Mouse (Mus musculus): ENCODE results near the gene Ift80. TPM values are rescaled to one million over a fixed set of nuclear protein-coding genes. Genes with fewer than 3 reads are reported as not detected.
"Not testable (repeated sequence)": the region's sequence is repeated elsewhere in the genome, so short reads cannot be mapped to it uniquely, and the experiment has no call there.

Ift80 gene
- polyA plus RNA-seq, 1 experiment from 2014 or later = 18.5 TPM

DNA sequence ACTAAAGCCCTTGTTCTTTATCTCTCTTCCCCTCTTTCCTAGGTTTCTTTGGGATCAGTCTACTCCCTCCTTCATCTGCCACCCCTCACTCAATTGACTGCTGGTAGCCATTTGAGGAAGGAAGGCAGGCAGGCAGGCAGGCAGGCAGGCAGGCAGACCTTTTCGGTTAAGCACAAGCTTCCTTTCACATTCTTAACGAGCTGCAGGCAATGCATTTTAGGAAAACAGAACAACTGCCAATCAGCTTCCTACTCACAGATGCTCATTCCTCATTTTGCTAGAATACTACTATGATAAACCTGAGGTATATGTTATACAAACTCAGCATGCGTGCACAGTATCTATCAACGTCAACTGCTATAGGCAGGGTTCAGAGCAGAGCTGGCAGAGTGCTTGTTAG lies 47.9 kb downstream of the Ift80 start:
- DNase-seq (ENCODE audit: low spot score) (no peak), ATAC-seq (ENCODE audit: insufficient read depth, low FRiP score, low TSS enrichment) (no peak)
- no peaks in the 10 kb centered on the region for H3K27me3 ChIP-seq (ENCODE audit: control insufficient read depth, insufficient read depth, low read length)
- no peak overlapping the region for H3K4me3 ChIP-seq (ENCODE audit: low read depth, low read length)
- WGBS = 77% methylated on average over 4 of the region's 4 CpGs
- H3K9me3 ChIP-seq (ENCODE audit: control insufficient read depth, low read length) = no peaks in the 10 kb centered on the region
- H3K36me3 ChIP-seq (ENCODE audit: control insufficient read depth, insufficient read depth, low read length) = no peaks in the 10 kb centered on the region; the same call in 1 of the 2 replicates
- no peak overlapping the region for H3K27ac ChIP-seq (ENCODE audit: low read depth, low read length)
- no peak overlapping the region for H3K9ac ChIP-seq (ENCODE audit: low read length)
- no peaks in the 10 kb centered on the region for H3K4me1 ChIP-seq (ENCODE audit: control insufficient read depth, insufficient read depth, low read length)
- no peak overlapping the region for H3K4me2 ChIP-seq (ENCODE audit: low read depth)

DNA sequence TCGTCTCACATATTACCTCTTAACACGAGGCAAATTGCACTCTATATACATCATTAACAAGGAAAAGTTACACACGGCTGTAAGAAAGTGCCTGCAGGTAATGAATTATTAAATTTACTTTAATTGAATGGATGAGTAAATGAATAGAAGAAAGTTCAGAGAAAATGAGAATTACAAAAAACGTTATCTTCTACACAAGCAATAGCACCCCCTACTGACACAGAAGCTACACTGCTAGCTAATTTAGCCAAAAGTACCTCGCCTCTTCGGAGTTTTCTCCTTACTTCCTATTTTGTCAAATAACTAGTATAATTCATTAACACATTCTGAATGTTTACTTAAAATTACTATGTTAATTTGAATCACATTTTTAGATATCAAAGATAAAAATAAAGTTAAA lies 49.9 kb downstream of the Ift80 start:
- H3K27me3 ChIP-seq (ENCODE audit: control insufficient read depth, insufficient read depth, low read length) = no peaks in the 10 kb centered on the region
- DNase-seq (ENCODE audit: low spot score) (no peak), ATAC-seq (ENCODE audit: insufficient read depth, low FRiP score, low TSS enrichment) (no peak)
- no peaks in the 10 kb centered on the region; the same call in 1 of the 2 replicates for H3K36me3 ChIP-seq (ENCODE audit: control insufficient read depth, insufficient read depth, low read length)
- WGBS = 61% methylated on average over 6 of the region's 6 CpGs
- H3K4me1 ChIP-seq (ENCODE audit: control insufficient read depth, insufficient read depth, low read length) = no peaks in the 10 kb centered on the region
- H3K9me3 ChIP-seq (ENCODE audit: control insufficient read depth, low read length) = no peaks in the 10 kb centered on the region
- no peak overlapping the region for H3K9ac ChIP-seq (ENCODE audit: low read length)
- no peak overlapping the region for H3K27ac ChIP-seq (ENCODE audit: low read depth, low read length)
- no peak overlapping the region for H3K4me2 ChIP-seq (ENCODE audit: low read depth)
- H3K4me3 ChIP-seq (ENCODE audit: low read depth, low read length) = no peak overlapping the region

DNA sequence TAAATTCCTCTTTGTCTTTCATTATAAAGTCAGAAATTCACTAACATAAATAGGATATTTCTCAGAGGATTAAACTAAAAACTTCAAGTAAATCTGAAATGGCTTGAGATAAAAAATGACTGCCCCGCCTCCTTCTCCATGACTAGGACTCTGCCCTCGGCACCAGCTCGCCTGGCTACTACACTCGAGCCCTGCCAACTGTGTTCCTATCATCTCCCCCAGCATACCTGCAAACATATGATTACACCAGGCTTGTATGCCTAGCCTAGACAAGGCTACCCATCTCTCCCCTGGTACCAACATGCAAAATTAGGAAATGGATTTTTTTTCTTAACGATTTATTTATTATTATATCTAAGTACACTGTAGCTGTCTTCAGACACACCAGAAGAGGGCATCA lies 51.7 kb downstream of the Ift80 start:
- WGBS = 90% methylated on average over 5 of the region's 5 CpGs
- DNase-seq (ENCODE audit: low spot score) = no peak
- no peak for ATAC-seq (ENCODE audit: insufficient read depth, low FRiP score, low TSS enrichment)
- no peak overlapping the region for H3K4me3 ChIP-seq (ENCODE audit: low read depth, low read length)
- no peaks in the 10 kb centered on the region for H3K36me3 ChIP-seq (ENCODE audit: control insufficient read depth, insufficient read depth, low read length)
- H3K9ac ChIP-seq (ENCODE audit: low read length) = no peak overlapping the region
- H3K27me3 ChIP-seq (ENCODE audit: control insufficient read depth, insufficient read depth, low read length) = no peaks in the 10 kb centered on the region
- no peaks in the 10 kb centered on the region for H3K4me1 ChIP-seq (ENCODE audit: control insufficient read depth, insufficient read depth, low read length)
- no peaks in the 10 kb centered on the region for H3K9me3 ChIP-seq (ENCODE audit: control insufficient read depth, low read length)
- no peak overlapping the region for H3K4me2 ChIP-seq (ENCODE audit: low read depth)
- H3K27ac ChIP-seq (ENCODE audit: low read depth, low read length) = no peak overlapping the region

DNA sequence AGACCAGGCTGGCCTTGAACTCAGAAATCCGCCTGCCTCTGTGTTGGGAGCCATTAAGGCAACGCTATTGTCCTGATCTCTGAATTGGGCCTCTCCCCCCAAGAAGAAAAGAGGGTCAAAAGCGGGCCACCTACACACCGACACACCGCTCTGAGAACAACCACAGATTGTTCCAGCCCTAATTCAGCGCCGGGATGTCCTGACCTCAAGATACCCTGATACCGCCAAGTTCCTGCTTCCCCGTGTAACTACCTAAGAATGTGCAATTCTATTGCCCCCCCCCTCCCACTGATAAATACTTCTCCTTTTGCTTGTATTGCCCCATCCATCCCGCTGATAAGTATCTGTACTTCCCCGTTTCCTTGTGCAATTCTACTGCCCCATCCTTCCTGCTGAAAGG lies 52.4 kb downstream of the Ift80 start:
- not testable (repeated sequence) for H3K27ac ChIP-seq (ENCODE audit: low read depth, low read length); H3K27me3 ChIP-seq (ENCODE audit: control insufficient read depth, insufficient read depth, low read length); H3K4me3 ChIP-seq (ENCODE audit: low read depth, low read length); DNase-seq (ENCODE audit: low spot score); H3K9me3 ChIP-seq (ENCODE audit: control insufficient read depth, low read length); H3K36me3 ChIP-seq (ENCODE audit: control insufficient read depth, insufficient read depth, low read length); H3K9ac ChIP-seq (ENCODE audit: low read length); H3K4me2 ChIP-seq (ENCODE audit: low read depth); H3K4me1 ChIP-seq (ENCODE audit: control insufficient read depth, insufficient read depth, low read length); ATAC-seq (ENCODE audit: insufficient read depth, low FRiP score, low TSS enrichment)
- 92% methylated on average over 11 of the region's 11 CpGs for WGBS

DNA sequence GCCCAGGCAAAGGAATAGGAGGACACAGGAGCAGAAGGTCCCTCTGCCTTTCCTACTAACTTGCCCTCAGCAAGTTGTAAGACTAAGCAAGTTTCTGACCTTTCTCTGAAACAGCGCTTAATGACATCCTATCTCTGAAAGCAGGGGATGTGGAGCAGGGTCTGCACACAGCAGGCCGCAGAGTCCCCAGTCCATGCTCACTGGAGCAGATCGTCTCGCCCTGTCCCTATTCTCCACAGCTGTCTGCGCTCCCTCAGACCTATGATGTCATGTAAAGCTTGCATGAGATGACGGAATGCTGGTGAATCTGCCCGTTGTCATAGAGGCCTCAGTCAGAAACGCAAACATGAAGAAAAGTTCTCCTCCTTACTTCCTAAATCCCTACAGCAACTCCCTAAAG lies 55.0 kb downstream of the Ift80 start:
- DNase-seq (ENCODE audit: low spot score) = no peak

DNA sequence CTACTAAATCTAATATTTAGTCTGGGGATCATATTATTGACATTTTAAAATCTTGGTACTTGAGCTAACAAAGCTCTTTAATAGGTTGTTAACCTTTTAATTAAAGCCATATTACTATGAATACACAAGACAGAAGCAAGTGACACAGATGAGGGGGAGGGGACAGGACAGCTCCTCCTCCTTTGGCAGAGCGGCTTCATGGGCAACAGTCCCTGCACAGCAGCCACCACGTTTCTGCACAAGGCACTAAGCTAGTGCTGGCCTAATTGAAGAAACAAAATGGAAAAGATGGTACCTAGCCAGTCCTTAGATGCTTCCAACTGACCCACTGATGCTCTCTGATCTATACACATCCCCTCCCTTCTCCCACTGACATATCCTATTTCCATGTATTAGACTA lies 55.5 kb downstream of the Ift80 start:
- no peaks in the 10 kb centered on the region for H3K36me3 ChIP-seq (ENCODE audit: control insufficient read depth, insufficient read depth, low read length)
- H3K4me2 ChIP-seq (ENCODE audit: low read depth) = no peak overlapping the region
- H3K9ac ChIP-seq (ENCODE audit: low read length) = no peak overlapping the region
- no peak overlapping the region for H3K27ac ChIP-seq (ENCODE audit: low read depth, low read length)
- DNase-seq (ENCODE audit: low spot score) (no peak), ATAC-seq (ENCODE audit: insufficient read depth, low FRiP score, low TSS enrichment) (no peak)
- WGBS = 75% methylated on average over 2 of the region's 2 CpGs
- H3K9me3 ChIP-seq (ENCODE audit: control insufficient read depth, low read length) = no peaks in the 10 kb centered on the region
- H3K4me3 ChIP-seq (ENCODE audit: low read depth, low read length) = no peak overlapping the region
- no peaks in the 10 kb centered on the region for H3K4me1 ChIP-seq (ENCODE audit: control insufficient read depth, insufficient read depth, low read length)
- H3K27me3 ChIP-seq (ENCODE audit: control insufficient read depth, insufficient read depth, low read length) = no peaks in the 10 kb centered on the region

More for the DNA sequence above, 55.0 kb downstream of the Ift80 start:
- Histone ChIP-seq H3K4me1 (ENCODE audit: control insufficient read depth, insufficient read depth, low read length) (no peaks in the 10 kb centered on the region), H3K9ac (ENCODE audit: low read length) (no peak overlapping the region), H3K27ac (ENCODE audit: low read depth, low read length) (no peak overlapping the region), H3K36me3 (ENCODE audit: control insufficient read depth, insufficient read depth, low read length) (no peaks in the 10 kb centered on the region), H3K4me2 (ENCODE audit: low read depth) (no peak overlapping the region), H3K9me3 (ENCODE audit: control insufficient read depth, low read length) (no peaks in the 10 kb centered on the region), H3K4me3 (ENCODE audit: low read depth, low read length) (no peak overlapping the region), H3K27me3 (ENCODE audit: control insufficient read depth, insufficient read depth, low read length) (no peaks in the 10 kb centered on the region)
- ATAC-seq (ENCODE audit: insufficient read depth, low FRiP score, low TSS enrichment) = no peak
- 77% methylated on average over 8 of the region's 8 CpGs for WGBS

DNA sequence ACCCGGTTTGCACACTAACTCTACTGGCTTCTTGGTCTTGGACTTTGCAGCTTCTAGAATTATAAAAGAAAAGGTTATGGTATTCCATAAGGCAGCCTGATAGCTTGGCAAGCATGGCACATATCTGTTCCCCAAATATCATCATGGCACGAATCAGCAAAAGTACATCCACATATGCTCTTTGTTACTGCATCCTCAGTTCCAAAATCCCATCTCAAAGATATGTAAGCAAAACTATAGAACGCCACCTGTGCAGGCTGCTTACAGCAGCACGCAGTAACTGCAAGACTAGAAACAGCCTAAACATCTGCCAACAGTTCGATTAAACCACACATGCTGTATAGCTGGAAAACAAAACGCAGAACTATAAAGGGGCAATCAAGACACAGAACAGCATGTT lies 62.5 kb downstream of the Ift80 start:
- H3K9me3 ChIP-seq (ENCODE audit: control insufficient read depth, low read length) = no peaks in the 10 kb centered on the region
- no peaks in the 10 kb centered on the region for H3K27me3 ChIP-seq (ENCODE audit: control insufficient read depth, insufficient read depth, low read length)
- no peak for ATAC-seq (ENCODE audit: insufficient read depth, low FRiP score, low TSS enrichment)
- no peak overlapping the region for H3K27ac ChIP-seq (ENCODE audit: low read depth, low read length)
- no peak overlapping the region for H3K4me2 ChIP-seq (ENCODE audit: low read depth)
- H3K4me3 ChIP-seq (ENCODE audit: low read depth, low read length) = no peak overlapping the region
- H3K4me1 ChIP-seq (ENCODE audit: control insufficient read depth, insufficient read depth, low read length) = no peaks in the 10 kb centered on the region
- H3K36me3 ChIP-seq (ENCODE audit: control insufficient read depth, insufficient read depth, low read length) = no peaks in the 10 kb centered on the region
- DNase-seq (ENCODE audit: low spot score) = no peak
- no peak overlapping the region for H3K9ac ChIP-seq (ENCODE audit: low read length)
- WGBS = 84% methylated on average over 6 of the region's 6 CpGs

DNA sequence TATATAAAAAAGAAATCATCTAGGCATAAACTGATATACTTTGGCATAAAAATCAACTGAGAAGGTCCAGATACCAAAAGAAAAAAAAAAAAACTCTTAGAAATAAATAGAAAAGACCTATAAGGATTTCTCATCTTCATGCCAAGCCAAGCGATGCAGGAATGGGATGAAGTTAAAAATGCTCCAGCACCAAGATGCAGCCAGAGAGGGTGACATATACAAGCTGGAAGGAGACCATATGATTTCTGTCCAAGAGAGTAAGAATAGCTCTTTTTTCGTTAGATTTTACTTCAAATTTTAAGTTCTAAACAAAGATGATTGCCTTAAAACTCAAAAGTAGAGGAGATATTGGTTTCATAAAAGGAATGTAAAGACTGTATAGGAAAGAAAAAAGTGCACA lies 64.1 kb downstream of the Ift80 start:
- Histone ChIP-seq H3K4me2 (ENCODE audit: low read depth) (no peak overlapping the region), H3K27me3 (ENCODE audit: control insufficient read depth, insufficient read depth, low read length) (no peaks in the 10 kb centered on the region), H3K9ac (ENCODE audit: low read length) (no peak overlapping the region), H3K4me3 (ENCODE audit: low read depth, low read length) (no peak overlapping the region), H3K4me1 (ENCODE audit: control insufficient read depth, insufficient read depth, low read length) (no peaks in the 10 kb centered on the region), H3K36me3 (ENCODE audit: control insufficient read depth, insufficient read depth, low read length) (no peaks in the 10 kb centered on the region), H3K27ac (ENCODE audit: low read depth, low read length) (no peak overlapping the region), H3K9me3 (ENCODE audit: control insufficient read depth, low read length) (no peaks in the 10 kb centered on the region)
- no peak for DNase-seq (ENCODE audit: low spot score)
- ATAC-seq (ENCODE audit: insufficient read depth, low FRiP score, low TSS enrichment) = no peak
- WGBS = 97% methylated on average over 2 of the region's 2 CpGs

DNA sequence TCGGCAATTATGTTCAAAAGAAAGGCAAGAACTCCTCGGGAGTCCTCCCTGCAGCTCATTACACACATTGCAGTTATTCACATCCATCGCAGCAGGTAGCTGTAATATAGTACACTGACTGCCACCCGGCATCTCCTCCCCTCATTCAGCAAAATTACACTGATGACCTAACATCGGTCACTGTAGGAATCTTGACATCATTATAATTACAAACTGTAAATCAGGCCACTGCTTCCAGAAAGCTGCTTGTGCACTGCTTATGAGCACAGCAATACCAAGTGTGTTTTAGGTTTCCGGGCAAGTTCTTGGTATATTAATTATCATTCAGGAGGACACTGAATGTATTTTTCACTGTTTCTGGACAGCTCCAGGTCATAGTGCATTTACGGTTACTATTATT lies 65.1 kb downstream of the Ift80 start:
- H3K27ac ChIP-seq (ENCODE audit: low read depth, low read length) = no peak overlapping the region
- ATAC-seq (ENCODE audit: insufficient read depth, low FRiP score, low TSS enrichment) (no peak), DNase-seq (ENCODE audit: low spot score) (no peak)
- WGBS = 89% methylated on average over 7 of the region's 7 CpGs
- H3K9ac ChIP-seq (ENCODE audit: low read length) = no peak overlapping the region
- H3K9me3 ChIP-seq (ENCODE audit: control insufficient read depth, low read length) = no peaks in the 10 kb centered on the region
- H3K4me2 ChIP-seq (ENCODE audit: low read depth) = no peak overlapping the region
- no peaks in the 10 kb centered on the region for H3K4me1 ChIP-seq (ENCODE audit: control insufficient read depth, insufficient read depth, low read length)
- H3K27me3 ChIP-seq (ENCODE audit: control insufficient read depth, insufficient read depth, low read length) = no peaks in the 10 kb centered on the region
- H3K4me3 ChIP-seq (ENCODE audit: low read depth, low read length) = no peak overlapping the region
- no peaks in the 10 kb centered on the region for H3K36me3 ChIP-seq (ENCODE audit: control insufficient read depth, insufficient read depth, low read length)
